Mouse (Mus musculus) ES-E14 (cell line): ENCODE results near the gene Dnah1. TPM values are rescaled to one million over a fixed set of nuclear protein-coding genes. Genes with fewer than 3 reads are reported as not detected.

Experiments used
- DNase-seq: peaks from one replicate; pipeline ENCODE4 v3.0.0-alpha.2; 2013; ENCODE audit warnings: low read depth, low spot score
- H3K27ac ChIP-seq: 2 replicates; pipeline ENCODE4 v1.5.1; 2012; ENCODE audit warnings: low read depth, mild to moderate bottlenecking, low read length, moderate library complexity, mixed read lengths; ENCODE audit not compliant: poor library complexity, insufficient read depth, severe bottlenecking
- H3K36me3 ChIP-seq: 2 replicates; pipeline ENCODE4 v1.6.1; 2012; ENCODE audit warnings: mild to moderate bottlenecking, low read length, moderate library complexity, mixed read lengths; ENCODE audit not compliant: control insufficient read depth, poor library complexity, insufficient read depth, severe bottlenecking
- H3K4me1 ChIP-seq, 2 experiments: fragments of 150-350 bp in 1 of 2; sonication (generic) in 1 of 2; 2 replicates each; pipeline ENCODE4 v1.6.1; 2012; ENCODE audit warnings: low read length in 2 of 2, mild to moderate bottlenecking in 1 of 2, mixed read lengths in 1 of 2; ENCODE audit not compliant: control insufficient read depth in 2 of 2, insufficient read depth in 2 of 2, poor library complexity in 1 of 2
- H3K4me3 ChIP-seq, 2 experiments: fragments of 150-350 bp in 1 of 2; sonication (generic) in 1 of 2; 2 replicates each; pipeline ENCODE4 v1.5.1; 2012; ENCODE audit warnings: low read length in 2 of 2, low read depth in 1 of 2, mild to moderate bottlenecking in 1 of 2, mixed read lengths in 1 of 2; ENCODE audit not compliant: insufficient read depth in 1 of 2, poor library complexity in 1 of 2, severe bottlenecking in 1 of 2
- H3K9ac ChIP-seq: 2 replicates; pipeline ENCODE4 v1.6.1; 2012; ENCODE audit warnings: low read depth, mild to moderate bottlenecking, low read length, mixed read lengths; ENCODE audit not compliant: poor library complexity, insufficient read depth, severe bottlenecking
- H3K9me3 ChIP-seq: fragments of 150-350 bp; sonication (generic); 2 replicates; pipeline ENCODE4 v1.6.1; 2012; ENCODE audit warnings: low read depth, mild to moderate bottlenecking, low read length; ENCODE audit not compliant: control insufficient read depth, insufficient read depth
- CHD2 ChIP-seq: IDR thresholded peaks from 2 replicates; pipeline ENCODE4 v1.6.1; 2014; ENCODE audit warnings: mild to moderate bottlenecking, low read depth, low read length, inconsistent platforms
- HCFC1 ChIP-seq: IDR thresholded peaks from 2 replicates; pipeline ENCODE4 v1.6.1; 2012; ENCODE audit warnings: low read length, inconsistent platforms, borderline replicate concordance; ENCODE audit not compliant: insufficient read depth
- MAFK ChIP-seq: IDR thresholded peaks from 2 replicates; pipeline ENCODE4 v1.6.1; 2014; ENCODE audit warnings: mild to moderate bottlenecking, low read depth, low read length, inconsistent platforms; ENCODE audit not compliant: insufficient read depth
- ZC3H11A ChIP-seq: IDR thresholded peaks from 2 replicates; pipeline ENCODE4 v1.6.1; 2012; ENCODE audit warnings: low read depth, mild to moderate bottlenecking, inconsistent platforms, low read length, borderline replicate concordance
- ZNF384 ChIP-seq: IDR thresholded peaks from 2 replicates; pipeline ENCODE4 v1.6.1; 2012; ENCODE audit warnings: low read depth, low read length, inconsistent platforms
- in situ Hi-C, 2 experiments: fragments of 600-800 bp; cut with MboI; formaldehyde crosslinking; loops; one replicate each; pipeline ENCODE4 v1.15.1; 2025; ENCODE audit warnings: low sequenced_read_pairs in 2 of 2, inconsistent platforms in 1 of 2; ENCODE audit not compliant: unreplicated experiment in 2 of 2
- total RNA-seq: library from RNA; depleted of rRNA; stranded (reverse); fragments of 300-350 nt; gene quantifications from 2 replicates; pipeline ENCODE4 v1.2.3, GENCODE M21; 2012; rRNA removed

Gene Dnah1
- total RNA-seq, result 0.80 and 1.3 TPM in 2 replicates

DNA sequence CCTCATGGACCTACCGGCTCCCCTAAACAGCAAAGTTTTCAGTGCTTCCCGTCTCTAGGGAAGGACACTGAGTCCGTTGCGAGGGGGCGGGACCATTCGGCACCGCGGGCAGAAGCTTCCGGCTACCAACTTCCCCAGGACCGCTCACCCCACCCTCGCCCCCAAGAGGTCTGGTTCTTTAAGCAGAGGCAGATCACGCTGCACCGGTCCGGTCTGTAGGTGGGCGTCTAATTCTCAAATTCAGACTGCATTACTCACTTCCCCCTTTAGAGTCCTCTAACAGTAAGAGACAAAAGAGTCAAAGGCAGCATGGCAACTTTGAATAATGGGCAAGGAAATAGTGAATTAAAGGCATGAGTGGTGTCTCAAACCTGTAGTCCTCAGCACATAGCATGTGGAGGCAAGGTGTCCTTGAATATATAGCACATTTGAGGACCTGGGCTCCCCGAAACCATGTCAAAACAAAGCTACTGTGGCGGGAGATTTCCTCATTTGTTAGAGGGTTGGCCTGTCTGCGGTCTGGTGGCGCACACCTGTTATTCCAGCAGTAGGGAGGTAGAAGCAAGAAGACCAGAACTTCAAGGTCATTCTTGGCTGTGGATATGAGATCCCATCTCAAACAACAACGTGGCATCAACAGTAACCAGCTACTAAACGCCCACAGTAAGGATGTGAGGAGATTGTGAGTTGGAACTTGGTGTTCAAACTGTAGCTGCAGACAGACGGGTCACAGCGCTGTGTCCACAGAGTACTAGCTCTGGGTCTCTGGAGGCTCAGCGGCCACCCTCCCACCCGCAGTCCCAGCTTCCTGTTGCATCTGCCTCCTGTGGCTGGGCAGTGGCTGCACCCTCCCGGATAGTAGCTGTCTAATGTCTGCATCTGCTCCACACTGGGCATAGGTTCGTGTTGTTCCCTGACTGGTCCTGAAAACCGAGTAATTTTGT lies at the start of gene Dnah1:
Gene Dnah1 (minus strand): TSS at position 48 of the 944 bp plus-strand sequence.
- DNase-seq, result peak; percentile 22
- H3K36me3 ChIP-seq, result no peaks in the 10 kb centered on the region
- in situ Hi-C loops, result no loop called here
- H3K4me3 ChIP-seq, result peak within 1 kb of the TSS; percentile 18 to 23; a peak in 3 of 4 replicates
- no peaks in the 10 kb centered on the region for H3K9me3 ChIP-seq
- H3K27ac ChIP-seq, result no peak within 1 kb of the TSS
- no peak for TF ChIP-seq MAFK
- TF ChIP-seq HCFC1, result no peak
- TF ChIP-seq ZC3H11A, result no peak
- no peak for TF ChIP-seq CHD2
- no peak for TF ChIP-seq ZNF384
- peaks cover 0 to 4% of the 10 kb centered on the region in 2 experiments; a peak in 1 of 4 replicates for H3K4me1 ChIP-seq
- H3K9ac ChIP-seq, result peak within 1 kb of the TSS; percentile 21; the same call in 1 of the 2 replicates

DNA sequence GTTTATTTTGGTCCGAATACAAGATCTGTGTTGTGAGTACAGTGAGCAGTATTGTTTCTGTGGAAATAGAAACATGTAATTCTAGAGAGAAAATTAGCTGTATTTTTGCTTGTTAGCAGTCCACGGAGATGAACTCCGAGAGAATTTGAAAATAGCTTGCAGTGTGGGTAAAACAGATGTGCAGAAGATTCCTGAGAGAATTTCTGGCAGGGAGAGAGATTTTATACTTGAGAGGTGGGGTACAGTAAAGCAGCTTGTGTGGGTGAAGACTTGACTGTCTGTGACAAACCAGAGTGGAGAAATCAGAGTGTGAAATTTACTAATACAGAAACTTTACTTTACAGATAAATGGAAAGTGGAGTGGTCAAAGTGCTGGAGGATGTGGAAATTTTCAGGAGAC lies 45.7 kb upstream of the Dnah1 start:
- H3K4me1 ChIP-seq, result no peaks in the 10 kb centered on the region
- H3K27ac ChIP-seq, result no peak overlapping the region
- TF ChIP-seq CHD2 (no peak), ZC3H11A (no peak), MAFK (no peak), HCFC1 (no peak), ZNF384 (no peak)
- H3K36me3 ChIP-seq, result peaks cover 6% of the 10 kb centered on the region
- no peak for DNase-seq
- no peaks in the 10 kb centered on the region for H3K9me3 ChIP-seq
- H3K9ac ChIP-seq, result no peak overlapping the region
- H3K4me3 ChIP-seq, result no peak overlapping the region
- in situ Hi-C loops, result no loop called here

DNA sequence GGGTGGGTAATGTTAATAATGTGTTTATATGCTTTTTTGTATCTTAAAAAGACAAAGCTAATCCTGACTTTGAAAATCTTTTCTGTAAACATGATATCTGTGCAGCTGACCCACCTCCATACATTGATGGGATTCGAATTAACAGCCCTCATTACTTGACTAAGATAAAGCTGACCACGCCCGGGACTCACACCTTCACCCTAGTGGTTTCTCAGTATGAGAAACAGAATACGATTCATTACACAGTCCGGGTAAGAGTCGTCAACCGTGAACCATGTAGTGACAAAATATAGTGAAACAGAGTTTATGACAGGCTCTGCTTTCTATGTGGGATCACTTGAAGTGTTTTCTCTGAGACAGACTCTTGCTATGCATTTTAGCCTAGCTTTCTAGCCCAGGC lies 44.3 kb upstream of the Dnah1 start:
- H3K9ac ChIP-seq, result no peak overlapping the region
- H3K27ac ChIP-seq, result no peak overlapping the region
- H3K36me3 ChIP-seq, result peaks cover 10% of the 10 kb centered on the region
- no peak for TF ChIP-seq ZC3H11A
- TF ChIP-seq ZNF384, result no peak
- TF ChIP-seq CHD2, result no peak
- no peak for TF ChIP-seq HCFC1
- TF ChIP-seq MAFK, result no peak
- H3K4me3 ChIP-seq, result no peak overlapping the region
- H3K4me1 ChIP-seq, result no peaks in the 10 kb centered on the region
- in situ Hi-C loops, result no loop called here
- DNase-seq, result no peak
- H3K9me3 ChIP-seq, result no peaks in the 10 kb centered on the region

GRCm38 (mm10) chr14:31365350-31365749 lies 41.7 kb upstream of the Dnah1 start:
- no peaks in the 10 kb centered on the region for H3K9me3 ChIP-seq
- H3K36me3 ChIP-seq, result peaks cover 10% of the 10 kb centered on the region
- no peak overlapping the region for H3K9ac ChIP-seq
- peak; percentile 47 for DNase-seq
- H3K27ac ChIP-seq, result no peak overlapping the region
- TF ChIP-seq HCFC1 (no peak), CHD2 (no peak), ZC3H11A (peak; percentile 83), MAFK (peak; percentile 80), ZNF384 (peak; percentile 73)
- H3K4me1 ChIP-seq, result no peaks in the 10 kb centered on the region
- in situ Hi-C loops, result no loop called here
- H3K4me3 ChIP-seq, result no peak overlapping the region
